Mouse (Mus musculus) stomach, postnatal 0 days (tissue): Measurements from ENCODE around the gene Jdp2.

Source experiments
- CTCF ChIP-seq: IDR thresholded peaks from 2 replicates; pipeline ENCODE4 v1.5.1; 2016; ENCODE audit warnings: antibody characterized with exemption, low read depth, mild to moderate bottlenecking, moderate library complexity
- EP300 ChIP-seq: optimal IDR thresholded peaks from 2 replicates; pipeline ENCODE3; 2016; ENCODE audit warnings: antibody characterized with exemption

GRCm38 (mm10) chr12:85549661-85550060 is 49.2 kb upstream of the Jdp2 start:
- TF ChIP-seq CTCF (no peak), EP300 (no peak)
